Comparison of ENCODE assay signal across 15 mouse cellular contexts in the genomic region with DNA sequence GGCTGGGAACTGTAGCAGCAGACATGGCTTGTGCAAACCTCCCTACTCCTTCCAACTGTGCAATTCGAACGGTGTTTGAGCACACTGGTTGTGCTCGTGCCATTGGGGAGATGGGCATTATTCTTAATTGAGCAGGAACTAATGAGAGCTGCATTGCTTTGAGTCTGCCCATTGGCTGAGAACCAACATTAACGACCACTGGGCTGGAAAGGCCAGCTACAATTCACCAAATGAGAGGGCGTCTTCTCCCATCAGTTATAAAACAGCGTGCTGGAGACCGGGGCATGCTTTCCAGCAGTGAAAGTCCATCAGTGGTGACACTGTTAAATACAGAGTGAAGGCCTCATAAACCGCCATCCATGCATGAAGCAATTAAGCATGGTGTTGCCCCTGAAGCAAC. TPM values are rescaled to one million over a fixed set of nuclear protein-coding genes. Genes with fewer than 3 reads are reported as not detected.
DNase-seq lines count a peak whose midpoint lies in the region; ATAC-seq and TF ChIP-seq lines count a peak whose summit lies in the region.
"Had no signal": no experiment of that assay in that cellular context is flagged by ENCODE, and none has a peak within 500 bp of the region (broad histone marks: within the 10 kb centered on the region; RNA-seq: fewer than 3 reads in every experiment).

No protein-coding gene starts in this region.

- H3K9me3 ChIP-seq in kidney, embryonic 14.5 days (ENCODE audit: control insufficient read depth, low read length) = no peaks in the 10 kb centered on the region
- H3K9me3 ChIP-seq in forebrain, embryonic 13.5 days (replicated peaks) = no peaks in the 10 kb centered on the region
- H3K9me3 ChIP-seq: megakaryocyte, embryonic 14.5 days had no signal

- no peaks in the 10 kb centered on the region for H3K36me3 ChIP-seq in kidney, embryonic 14.5 days (ENCODE audit: control insufficient read depth, insufficient read depth, low read length)
- H3K36me3 ChIP-seq in forebrain, embryonic 13.5 days (ENCODE audit: poor library complexity, severe bottlenecking) = no peaks in the 10 kb centered on the region

- no peak for TF ChIP-seq POLR2A in brain, embryonic 14.5 days (IDR thresholded peaks at IDR 0.05; ENCODE audit: borderline replicate concordance, extremely low read depth, insufficient read depth, insufficient read length, poor library complexity, severe bottlenecking)

- WGBS in kidney, embryonic 14.5 days = 27% methylated on average over 8 of the region's 8 CpGs
- 21% methylated on average over 8 of the region's 8 CpGs for WGBS in forebrain, embryonic 13.5 days

- TF ChIP-seq CTCF in brain, embryonic 14.5 days (IDR thresholded peaks at IDR 0.05; ENCODE audit: borderline replicate concordance, extremely low read depth, insufficient read depth, insufficient read length) = no peak

- H3K27me3 ChIP-seq in kidney, embryonic 14.5 days (ENCODE audit: control insufficient read depth, insufficient read depth, low read length) = no peaks in the 10 kb centered on the region
- H3K27me3 ChIP-seq in forebrain, embryonic 13.5 days = no peaks in the 10 kb centered on the region
- H3K27me3 ChIP-seq: megakaryocyte, embryonic 14.5 days had no signal

- no peak overlapping the region for H3K4me2 ChIP-seq in kidney, embryonic 14.5 days (replicated peaks; ENCODE audit: low read depth, low read length)
- no peak overlapping the region for H3K4me2 ChIP-seq in forebrain, embryonic 13.5 days
- H3K4me2 ChIP-seq: liver, embryonic 11.5 days had no signal

- H3K27ac ChIP-seq in kidney, embryonic 14.5 days (ENCODE audit: low read depth, low read length) = no peak overlapping the region
- no peak overlapping the region for H3K27ac ChIP-seq in forebrain, embryonic 13.5 days
- H3K27ac ChIP-seq: gastrocnemius, adult 2 months had no signal

- 0 out of 2 replicates have a peak, but pooled peaks cover 7% of the 10 kb centered on the region for H3K4me1 ChIP-seq in kidney, embryonic 14.5 days (ENCODE audit: control insufficient read depth, insufficient read depth, low read length)
- peaks cover 13% of the 10 kb centered on the region for H3K4me1 ChIP-seq in forebrain, embryonic 13.5 days
- H3K4me1 ChIP-seq: megakaryocyte, embryonic 14.5 days had no signal

- ATAC-seq in kidney, embryonic 14.5 days (ENCODE audit: low FRiP score, low TSS enrichment) = peak; percentile 64; the same call in 1 of the 2 replicates
- peak; percentile 88 for ATAC-seq in forebrain, embryonic 13.5 days
- ATAC-seq: activated CD4-positive, CD25-positive, alpha-beta regulatory T cell, adult 4 months had no signal

- no peak overlapping the region for H3K9ac ChIP-seq in kidney, embryonic 14.5 days (ENCODE audit: low read depth, low read length)
- H3K9ac ChIP-seq in forebrain, embryonic 13.5 days = no peak overlapping the region

- DNase-seq in kidney, adult 8-10 months = no peak
- peak; percentile 88 for DNase-seq in brain, embryonic 14.5 days (ENCODE audit: low read depth)
- peak; percentile 18 for DNase-seq in mesoderm, embryonic 11.5 days (ENCODE audit: low read depth, low spot score)
- no peak for DNase-seq in lung, postnatal 25 days (ENCODE audit: low spot score)
- no peak for DNase-seq in thymus, postnatal 14 days
- DNase-seq: gastrocnemius, adult 2 months; heart, postnatal 36 days; kidney, adult 18-20 months; thymus, postnatal 25 days had no signal

- no peak overlapping the region for H3K4me3 ChIP-seq in kidney, embryonic 14.5 days (ENCODE audit: low read length)
- H3K4me3 ChIP-seq in forebrain, embryonic 13.5 days = no peak overlapping the region
- H3K4me3 ChIP-seq: erythroblast, embryonic 14.5 days; gastrocnemius, adult 2 months; megakaryocyte, embryonic 14.5 days had no signal

RNA-seq across cellular contexts. Expression of a gene that starts 37.6 kb away (rescaled TPM):
- polyA plus RNA-seq in kidney, embryonic 14.5 days (2014; fragmentation: Nextera tagmentation; extraction: Ambion mirVana) = 38.1 and 38.4 TPM in 2 replicates
- polyA plus RNA-seq in brain, embryonic 14.5 days (2012; rRNA removed) = 26.8 and 29.1 TPM in 2 replicates
- polyA plus RNA-seq in forebrain, embryonic 13.5 days (2015; fragmentation: Nextera tagmentation; extraction: Ambion mirVana) = 25.0 and 28.9 TPM in 2 replicates

Comparison
In these comparisons a context has a peak if more than half of its experiments do, and no peak if none do; other contexts are left out.
1. DNase-seq: peak in brain, embryonic 14.5 days (single experiment) and mesoderm, embryonic 11.5 days (single experiment); none in kidney, adult 8-10 months (0 of 2), lung, postnatal 25 days (single experiment) and thymus, postnatal 14 days (single experiment).